Mouse (Mus musculus) intestine, embryonic 14.5 days (tissue): ENCODE measurements around the gene Rab4b. TPM values are rescaled to one million over a fixed set of nuclear protein-coding genes. Genes with fewer than 3 reads are reported as not detected.

Experiments
- ATAC-seq: fragments of 200-750 bp; cut with Nextera tagmentation; replicated peaks from 2 replicates; pipeline ENCODE4 v1.8.0; 2017; ENCODE audit warnings: low read depth, moderate number of reproducible peaks, moderate TSS enrichment, moderate library complexity; ENCODE audit not compliant: low FRiP score, low TSS enrichment
- DNase-seq: peaks from one replicate; pipeline ENCODE4 v3.0.0-alpha.2; 2018; ENCODE audit warnings: low spot score
- H3K27ac ChIP-seq: fragments of 300-500 bp; sonication (generic); 2 replicates; pipeline ENCODE4 v1.5.1; 2014; ENCODE audit warnings: low read depth, mild to moderate bottlenecking, control low read depth
- H3K27me3 ChIP-seq: fragments of 300-500 bp; sonication (generic); replicated peaks from 2 replicates; pipeline ENCODE4 v1.6.1; 2014; ENCODE audit warnings: low read length, control low read depth; ENCODE audit not compliant: control insufficient read depth, insufficient read depth
- H3K36me3 ChIP-seq: fragments of 300-500 bp; sonication (generic); 2 replicates; pipeline ENCODE4 v1.6.1; 2014; ENCODE audit warnings: low read length, control low read depth; ENCODE audit not compliant: control insufficient read depth, insufficient read depth
- H3K4me1 ChIP-seq: fragments of 300-500 bp; sonication (generic); replicated peaks from 2 replicates; pipeline ENCODE4 v1.6.1; 2014; ENCODE audit warnings: low read length, control low read depth, mixed read lengths; ENCODE audit not compliant: control insufficient read depth, insufficient read depth
- H3K4me2 ChIP-seq: fragments of 300-500 bp; sonication (generic); 2 replicates; pipeline ENCODE4 v1.6.1; 2014; ENCODE audit warnings: low read length
- H3K4me3 ChIP-seq: fragments of 300-500 bp; sonication (generic); 2 replicates; pipeline ENCODE4 v1.5.1; 2014; ENCODE audit warnings: low read depth, low read length, control low read depth, mixed read lengths
- H3K9ac ChIP-seq: fragments of 300-500 bp; sonication (generic); 2 replicates; pipeline ENCODE4 v1.6.1; 2014; ENCODE audit warnings: mild to moderate bottlenecking, low read length
- H3K9me3 ChIP-seq: fragments of 300-500 bp; sonication (generic); 2 replicates; pipeline ENCODE4 v1.6.1; 2016; ENCODE audit warnings: low read length, control low read depth; ENCODE audit not compliant: control insufficient read depth
- WGBS: fragments of 180-500 bp; shearing (Covaris S2); extraction: QIAGEN DNeasy Blood & Tissue Kit; methylation state at CpG from one replicate; pipeline ENCODE4 v1.1.7; 2014; 5-methylcytosine and 5-hydroxymethylcytosine counted together
- polyA plus RNA-seq: library from polyadenylated mRNA; unstranded; fragments of >200 nt; fragmentation: Nextera tagmentation; extraction: Ambion mirVana; gene quantifications from 2 replicates; pipeline ENCODE4 v1.2.1, GENCODE M21; 2014

The Rab4b gene
- 59.8 and 60.8 TPM in 2 replicates for polyA plus RNA-seq

GRCm38 (mm10) chr7:27178324-27179216 lies at the start of gene Rab4b:
Gene Rab4b, minus strand, starts transcription at chr7:27178896.
- under 1% methylated on average over 51 of the region's 53 CpGs for WGBS
- H3K4me3 ChIP-seq = peak within 1 kb of the TSS; percentile 74
- no peaks in the 10 kb centered on the region for H3K9me3 ChIP-seq
- peak within 1 kb of the TSS; percentile 82 for H3K27ac ChIP-seq
- peaks cover 22% of the 10 kb centered on the region for H3K36me3 ChIP-seq
- ATAC-seq (peak; percentile 97), DNase-seq (peak; percentile 99)
- peak within 1 kb of the TSS; percentile 56 for H3K9ac ChIP-seq
- no peaks in the 10 kb centered on the region for H3K27me3 ChIP-seq
- H3K4me1 ChIP-seq = 0 out of 2 replicates have a peak, but pooled peaks cover 10% of the 10 kb centered on the region
- peak within 1 kb of the TSS; percentile 58 for H3K4me2 ChIP-seq

GRCm38 (mm10) chr7:27228281-27228821 lies 49.7 kb upstream of the Rab4b start, which contains the start of gene Itpkc:
Gene Itpkc, minus strand, starts transcription at chr7:27228661.
- Histone ChIP-seq H3K9me3 (no peaks in the 10 kb centered on the region), H3K27me3 (no peaks in the 10 kb centered on the region), H3K4me1 (peaks cover 44% of the 10 kb centered on the region), H3K36me3 (no peaks in the 10 kb centered on the region), H3K4me2 (peak within 1 kb of the TSS; percentile 77), H3K27ac (peak within 1 kb of the TSS; percentile 85), H3K9ac (peak within 1 kb of the TSS; percentile 85), H3K4me3 (peak within 1 kb of the TSS; percentile 84)
- ATAC-seq = peak; percentile 76
- DNase-seq = peak; percentile 96
- under 1% methylated on average over 49 of the region's 49 CpGs for WGBS

- Histone ChIP-seq H3K27ac (peak overlapping the region; percentile 85), H3K9ac (peak overlapping the region; percentile 85), H3K4me2 (peak overlapping the region; percentile 77), H3K4me3 (peak overlapping the region; percentile 84), H3K27me3 (no peaks in the 10 kb centered on the region), H3K9me3 (no peaks in the 10 kb centered on the region), H3K4me1 (peaks cover 46% of the 10 kb centered on the region), H3K36me3 (no peaks in the 10 kb centered on the region)
- DNase-seq (no peak), ATAC-seq (0 out of 2 replicates have a peak, but pooled peaks have one; percentile 0)
- 3% methylated on average over 10 of the region's 10 CpGs for WGBS
Observed at GRCm38 (mm10) chr7:27227676-27228075, 49.0 kb upstream of the Rab4b start.

- 21% methylated on average over 9 of the region's 9 CpGs for WGBS
- Histone ChIP-seq H3K4me1 (peaks cover 46% of the 10 kb centered on the region), H3K36me3 (no peaks in the 10 kb centered on the region), H3K27me3 (no peaks in the 10 kb centered on the region), H3K9me3 (no peaks in the 10 kb centered on the region), H3K4me2 (peak overlapping the region; percentile 77), H3K9ac (peak overlapping the region; percentile 85), H3K27ac (no peak overlapping the region), H3K4me3 (peak overlapping the region; percentile 84)
- ATAC-seq = no peak
- no peak for DNase-seq
Observed at GRCm38 (mm10) chr7:27227276-27227675, 48.6 kb upstream of the Rab4b start.

GRCm38 (mm10) chr7:27224877-27225575 lies 46.3 kb upstream of the Rab4b start:
- Histone ChIP-seq H3K4me3 (peak overlapping the region; percentile 84), H3K9me3 (no peaks in the 10 kb centered on the region), H3K27me3 (no peaks in the 10 kb centered on the region), H3K36me3 (peaks cover 10% of the 10 kb centered on the region), H3K4me1 (peaks cover 41% of the 10 kb centered on the region), H3K4me2 (peak overlapping the region; percentile 77), H3K9ac (peak overlapping the region; percentile 30; the same call in 1 of the 2 replicates), H3K27ac (peak overlapping the region; percentile 64)
- DNase-seq (peak; percentile 77), ATAC-seq (peak; percentile 52)
- WGBS = 58% methylated on average over 11 of the region's 11 CpGs

GRCm38 (mm10) chr7:27222538-27222937 lies 43.8 kb upstream of the Rab4b start:
- no peaks in the 10 kb centered on the region for H3K9me3 ChIP-seq
- H3K27ac ChIP-seq = no peak overlapping the region
- H3K4me2 ChIP-seq = no peak overlapping the region
- WGBS = 72% methylated on average over 1 of the region's 1 CpGs
- H3K27me3 ChIP-seq = no peaks in the 10 kb centered on the region
- ATAC-seq = no peak
- H3K9ac ChIP-seq = no peak overlapping the region
- H3K4me1 ChIP-seq = peaks cover 37% of the 10 kb centered on the region
- no peak for DNase-seq
- H3K4me3 ChIP-seq = no peak overlapping the region
- peaks cover 30% of the 10 kb centered on the region for H3K36me3 ChIP-seq

- H3K4me3 ChIP-seq = no peak overlapping the region
- H3K27ac ChIP-seq = no peak overlapping the region
- no peaks in the 10 kb centered on the region for H3K27me3 ChIP-seq
- WGBS = 65% methylated on average over 6 of the region's 6 CpGs
- no peak overlapping the region for H3K4me2 ChIP-seq
- no peak for DNase-seq
- no peaks in the 10 kb centered on the region for H3K9me3 ChIP-seq
- H3K9ac ChIP-seq = no peak overlapping the region
- no peak for ATAC-seq
- peaks cover 36% of the 10 kb centered on the region for H3K36me3 ChIP-seq
- H3K4me1 ChIP-seq = peaks cover 34% of the 10 kb centered on the region
Observed at GRCm38 (mm10) chr7:27221939-27222338, 43.2 kb upstream of the Rab4b start.

- Histone ChIP-seq H3K4me3 (no peak overlapping the region), H3K36me3 (peaks cover 49% of the 10 kb centered on the region), H3K4me1 (peaks cover 14% of the 10 kb centered on the region), H3K9ac (no peak overlapping the region), H3K4me2 (no peak overlapping the region), H3K9me3 (no peaks in the 10 kb centered on the region), H3K27me3 (no peaks in the 10 kb centered on the region), H3K27ac (no peak overlapping the region)
- ATAC-seq = no peak
- WGBS = 69% methylated on average over 11 of the region's 11 CpGs
- no peak for DNase-seq
Observed at GRCm38 (mm10) chr7:27219937-27220336, 41.2 kb upstream of the Rab4b start.
